ENCODE assay signal across 8 mouse cellular contexts in the genomic region with DNA sequence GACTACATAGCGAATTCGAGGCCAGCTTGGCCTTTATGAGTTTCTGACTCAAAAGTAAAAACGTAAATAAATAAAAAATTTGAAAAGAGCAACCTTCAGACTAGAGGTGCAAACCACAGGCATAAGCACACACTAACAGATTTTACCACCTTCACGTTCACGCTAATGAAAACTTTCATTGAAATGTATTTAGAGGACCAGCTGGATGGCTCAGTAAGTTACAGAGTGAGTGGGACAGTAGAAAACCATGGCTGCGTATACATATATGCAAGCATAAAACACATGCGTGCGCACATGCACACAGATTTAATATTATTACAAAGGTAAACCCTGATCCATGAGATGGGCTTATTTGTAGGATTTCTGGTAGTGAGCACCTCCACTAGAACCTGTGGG. TPM values are rescaled to one million over a fixed set of nuclear protein-coding genes. Genes with fewer than 3 reads are reported as not detected.
A peak's percentile ranks its signal among the peaks of the same experiment; 100 is the strongest.
DNase-seq lines count a peak whose midpoint lies in the region; ATAC-seq and TF ChIP-seq lines count a peak whose summit lies in the region.

No protein-coding gene starts in this region.

- H3K4me1 ChIP-seq in kidney, postnatal 0 days (replicated peaks; ENCODE audit: insufficient read depth, low read length), result peaks cover 11% of the 10 kb centered on the region
- H3K4me1 ChIP-seq in embryonic facial prominence, embryonic 15.5 days, result peaks cover 36% of the 10 kb centered on the region
- H3K4me1 ChIP-seq in limb, embryonic 10.5 days, result peaks cover 40% of the 10 kb centered on the region

- DNase-seq in kidney, postnatal 0 days (ENCODE audit: low spot score), result no peak
- no peak for DNase-seq in kidney, adult 9 months
- no peak for DNase-seq in limb, embryonic 10.5 days (ENCODE audit: low spot score)
- DNase-seq in B cell, adult 2 months, result no peak
- DNase-seq in spleen, postnatal 14 days (ENCODE audit: low spot score in 2 of 2), result no peak
- no peak for DNase-seq in frontal cortex, adult 2 months (ENCODE audit: extremely low spot score in 1 of 2, low spot score in 1 of 2)

- no peak overlapping the region for H3K4me3 ChIP-seq in kidney, postnatal 0 days (replicated peaks; ENCODE audit: low read depth, low read length)
- H3K4me3 ChIP-seq in embryonic facial prominence, embryonic 15.5 days (replicated peaks), result peak overlapping the region; percentile 70
- H3K4me3 ChIP-seq in limb, embryonic 10.5 days, result peak overlapping the region; percentile 83
- peak overlapping the region; percentile 87 for H3K4me3 ChIP-seq in myocyte

- H3K27me3 ChIP-seq in kidney, postnatal 0 days (ENCODE audit: insufficient read depth, low read length), result no peaks in the 10 kb centered on the region
- H3K27me3 ChIP-seq in embryonic facial prominence, embryonic 15.5 days, result peaks cover 8% of the 10 kb centered on the region; the same call in 1 of the 2 replicates
- peaks cover 10% of the 10 kb centered on the region for H3K27me3 ChIP-seq in limb, embryonic 10.5 days (ENCODE audit: low read depth, poor library complexity, severe bottlenecking)
- H3K27me3 ChIP-seq in myocyte (ENCODE audit: control insufficient read depth, insufficient read depth, insufficient read length), result no peaks in the 10 kb centered on the region

- 45% methylated on average over 8 of the region's 8 CpGs for WGBS in kidney, postnatal 0 days
- 43% methylated on average over 8 of the region's 8 CpGs for WGBS in embryonic facial prominence, embryonic 15.5 days
- 43% methylated on average over 8 of the region's 8 CpGs for WGBS in limb, embryonic 10.5 days

- H3ac ChIP-seq in myocyte (ENCODE audit: control insufficient read depth, insufficient read length), result peak overlapping the region; percentile 42

- peaks cover 24% of the 10 kb centered on the region for H3K79me2 ChIP-seq in myocyte (ENCODE audit: control insufficient read depth, insufficient read depth)

- 0 out of 2 replicates have a peak, but pooled peaks have one; percentile 8 for ATAC-seq in kidney, postnatal 0 days (replicated peaks; ENCODE audit: low FRiP score, low read depth)
- ATAC-seq in embryonic facial prominence, embryonic 15.5 days (ENCODE audit: insufficient number of reproducible peaks, low FRiP score, low TSS enrichment, low read depth), result no peak

- H3K4me2 ChIP-seq in kidney, postnatal 0 days (ENCODE audit: low read length), result peak overlapping the region; percentile 32; the same call in 1 of the 2 replicates
- peak overlapping the region; percentile 80 for H3K4me2 ChIP-seq in embryonic facial prominence, embryonic 15.5 days (replicated peaks)
- peak overlapping the region; percentile 71 for H3K4me2 ChIP-seq in myocyte (ENCODE audit: low read depth)

- H3K9me3 ChIP-seq in kidney, postnatal 0 days (replicated peaks; ENCODE audit: low read length), result no peaks in the 10 kb centered on the region
- no peaks in the 10 kb centered on the region for H3K9me3 ChIP-seq in embryonic facial prominence, embryonic 15.5 days (replicated peaks)
- no peaks in the 10 kb centered on the region for H3K9me3 ChIP-seq in limb, embryonic 10.5 days (replicated peaks)

- peak overlapping the region; percentile 5; the same call in 1 of the 2 replicates for H3K27ac ChIP-seq in kidney, postnatal 0 days
- 0 out of 2 replicates have a peak overlapping the region, but pooled peaks have one; percentile 6 for H3K27ac ChIP-seq in embryonic facial prominence, embryonic 15.5 days (replicated peaks)
- H3K27ac ChIP-seq in limb, embryonic 10.5 days, result peak overlapping the region; percentile 96

- TF ChIP-seq CTCF in kidney, postnatal 0 days (IDR thresholded peaks at IDR 0.05; ENCODE audit: low read depth), result no peak

- H3K9ac ChIP-seq in kidney, postnatal 0 days (ENCODE audit: low read depth, low read length), result no peak overlapping the region
- no peak overlapping the region for H3K9ac ChIP-seq in embryonic facial prominence, embryonic 15.5 days

- peaks cover 26% of the 10 kb centered on the region for H3K36me3 ChIP-seq in kidney, postnatal 0 days (ENCODE audit: insufficient read depth, low read length)
- H3K36me3 ChIP-seq in embryonic facial prominence, embryonic 15.5 days, result peaks cover 32% of the 10 kb centered on the region
- H3K36me3 ChIP-seq in limb, embryonic 10.5 days, result peaks cover 39% of the 10 kb centered on the region
- no peaks in the 10 kb centered on the region for H3K36me3 ChIP-seq in myocyte (ENCODE audit: control insufficient read depth, insufficient read depth)

- no peak for TF ChIP-seq POLR2A in myocyte (IDR thresholded peaks at IDR 0.05; ENCODE audit: insufficient read length, low read depth)

TF ChIP-seq in myocyte, 11 proteins besides CTCF, POLR2A, EP300 and RAD21:
- TF ChIP-seq CEBPB (IDR thresholded peaks at IDR 0.05; ENCODE audit: insufficient read depth, poor library complexity, severe bottlenecking) (no peak), E2F4 (IDR thresholded peaks at IDR 0.05; ENCODE audit: insufficient read depth) (no peak), USF1 (IDR thresholded peaks at IDR 0.05; ENCODE audit: low read depth) (no peak), REST (IDR thresholded peaks at IDR 0.05; ENCODE audit: insufficient read depth, insufficient read length) (no peak), SRF (IDR thresholded peaks at IDR 0.05; ENCODE audit: control insufficient read depth, insufficient read length, low read depth) (no peak), TCF12 (IDR thresholded peaks at IDR 0.05; ENCODE audit: insufficient read depth, poor library complexity, severe bottlenecking) (no peak), MAX (IDR thresholded peaks at IDR 0.05; ENCODE audit: low read depth) (no peak), TCF3 (IDR thresholded peaks at IDR 0.05; ENCODE audit: insufficient read length, low read depth) (no peak), MYOD1 (IDR thresholded peaks at IDR 0.05; ENCODE audit: control insufficient read depth in 1 of 3, insufficient read length in 2 of 3, low read depth in 2 of 3) (no peak), POLR2AphosphoS2 (IDR thresholded peaks at IDR 0.05; ENCODE audit: insufficient read length, low read depth) (no peak), MYOG (IDR thresholded peaks at IDR 0.05; ENCODE audit: control insufficient read depth in 1 of 3, insufficient read depth in 1 of 3, insufficient read length in 2 of 3, low read depth in 2 of 3) (no peak)

RNA-seq across cellular contexts. Expression of gene Rps3, which starts 0.4 kb away (rescaled TPM):
- polyA plus RNA-seq in kidney, postnatal 0 days (2015; fragmentation: Nextera tagmentation; extraction: Ambion mirVana), result 873 and 942 TPM in 2 replicates
- 746 and 790 TPM in 2 replicates for polyA plus RNA-seq in embryonic facial prominence, embryonic 15.5 days (2015; fragmentation: Nextera tagmentation; extraction: Ambion mirVana)
- polyA plus RNA-seq in limb, embryonic 10.5 days (2016; fragmentation: Nextera tagmentation; extraction: Ambion mirVana), result 745 and 824 TPM in 2 replicates
- 2,049 TPM for polyA plus RNA-seq in myocyte (2012; fragmentation: generic; extraction: Trizol)
- polyA plus RNA-seq in frontal cortex, adult 2 months (2012; rRNA removed), result 494 and 531 TPM in 2 replicates

RNA-seq across cellular contexts. Expression of gene Klhl35, which starts 18.1 kb away (rescaled TPM):
- polyA plus RNA-seq in kidney, postnatal 0 days (2015; fragmentation: Nextera tagmentation; extraction: Ambion mirVana), result 0.97 and 1.3 TPM in 2 replicates
- 0.96 and 1.4 TPM in 2 replicates for polyA plus RNA-seq in embryonic facial prominence, embryonic 15.5 days (2015; fragmentation: Nextera tagmentation; extraction: Ambion mirVana)
- polyA plus RNA-seq in limb, embryonic 10.5 days (2016; fragmentation: Nextera tagmentation; extraction: Ambion mirVana), result 0.21 and 0.63 TPM in 2 replicates
- not detected for polyA plus RNA-seq in myocyte (2012; fragmentation: generic; extraction: Trizol)
- polyA plus RNA-seq in frontal cortex, adult 2 months (2012; rRNA removed), result 1.7 and 2.5 TPM in 2 replicates

RNA-seq across cellular contexts. Expression of gene Arrb1, which starts 51.3 kb away (rescaled TPM):
- polyA plus RNA-seq in kidney, postnatal 0 days (2015; fragmentation: Nextera tagmentation; extraction: Ambion mirVana), result 6.6 and 7.6 TPM in 2 replicates
- polyA plus RNA-seq in embryonic facial prominence, embryonic 15.5 days (2015; fragmentation: Nextera tagmentation; extraction: Ambion mirVana), result 5.5 and 7.2 TPM in 2 replicates
- 8.8 and 10.0 TPM in 2 replicates for polyA plus RNA-seq in limb, embryonic 10.5 days (2016; fragmentation: Nextera tagmentation; extraction: Ambion mirVana)
- 5.1 TPM for polyA plus RNA-seq in myocyte (2012; fragmentation: generic; extraction: Trizol)
- polyA plus RNA-seq in frontal cortex, adult 2 months (2012; rRNA removed), result 135 and 141 TPM in 2 replicates

Comparison
In these comparisons a context has a peak if more than half of its experiments do, and no peak if none do; other contexts are left out.
1. H3K27ac ChIP-seq: peak in every context shown above with its lines; median percentile 96 in limb, embryonic 10.5 days; 6 in embryonic facial prominence, embryonic 15.5 days; 5 in kidney, postnatal 0 days.
2. RNA of gene Arrb1, which starts 51.3 kb away (polyA plus RNA-seq): 135 to 141 TPM in frontal cortex, adult 2 months; 8.8 to 10.0 TPM in limb, embryonic 10.5 days, 5.5 to 7.2 TPM in embryonic facial prominence, embryonic 15.5 days, 6.6 to 7.6 TPM in kidney, postnatal 0 days and 5.1 TPM in myocyte (single experiment); every median in the first group is over 10 times any median in the second.
3. Peak in every context shown above with its lines, with median percentiles within 50 percentile points of each other: H3K4me2 ChIP-seq.